Mouse (Mus musculus): Measurements from ENCODE around the gene Ttc30a1.
"Not testable (repeated sequence)": the region's sequence is repeated elsewhere in the genome, so short reads cannot be mapped to it uniquely, and the experiment has no call there.

Gene Ttc30a1

GRCm38 (mm10) chr2:75983091-75983490 is 1.3 kb upstream of the Ttc30a1 start:
- DNase-seq (ENCODE audit: low read depth, low spot score), result no peak

DNA sequence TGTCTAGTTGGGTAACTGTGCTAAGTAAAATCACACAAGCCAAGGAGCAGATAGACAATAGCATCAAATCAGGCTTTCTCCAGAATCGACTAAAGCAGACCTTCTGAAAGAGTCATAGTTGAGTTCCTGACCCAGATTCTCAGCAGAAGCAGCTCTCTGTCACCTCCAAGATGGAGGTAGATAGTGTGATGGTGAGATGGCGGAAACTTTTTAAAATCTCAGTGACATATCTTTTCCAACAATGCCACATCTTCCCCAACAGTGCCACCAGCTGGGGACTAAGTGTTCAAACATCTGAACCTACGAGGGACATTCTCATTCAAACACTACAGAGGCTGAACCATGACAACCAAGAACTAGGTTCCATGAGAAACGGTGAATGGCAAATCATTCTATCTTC is 859 bp upstream of the Ttc30a1 start:
- DNase-seq (ENCODE audit: low read depth, low spot score), result peak; percentile 14

- DNase-seq (ENCODE audit: low read depth, low spot score), result not testable (repeated sequence)
Observed at GRCm38 (mm10) chr2:75980933-75981439, 781 bp downstream of the Ttc30a1 start.

- peak; percentile 54 for DNase-seq (ENCODE audit: low read depth, low spot score)
Observed at GRCm38 (mm10) chr2:75977752-75978368, 3.9 kb downstream of the Ttc30a1 start, which contains the start of gene Ttc30a2. TSS of gene Ttc30a2 (minus strand) at chr2:75978170.

DNA sequence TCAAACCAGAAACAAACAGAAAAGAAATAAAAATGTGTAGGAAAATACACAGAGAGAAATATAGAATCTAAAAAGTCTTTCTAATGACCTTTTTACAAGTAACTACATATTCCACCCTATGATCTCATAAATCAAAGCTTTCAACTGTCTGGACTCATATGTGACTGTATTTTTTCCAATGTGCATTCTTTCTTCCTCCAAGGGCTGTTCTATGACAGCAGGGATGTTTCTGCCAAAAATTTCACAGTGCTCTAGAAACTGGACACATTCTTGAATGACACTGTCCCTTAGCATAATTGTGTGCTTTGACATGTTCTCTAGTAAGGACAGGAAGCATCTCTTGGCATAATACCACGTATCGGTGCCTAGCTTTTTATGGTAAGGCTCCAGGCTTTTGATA is 5.7 kb downstream of the Ttc30a1 start:
- DNase-seq (ENCODE audit: low read depth, low spot score), result not testable (repeated sequence)

- DNase-seq (ENCODE audit: low read depth, low spot score), result no peak
Observed at GRCm38 (mm10) chr2:75974131-75974530, 7.6 kb downstream of the Ttc30a1 start.

DNA sequence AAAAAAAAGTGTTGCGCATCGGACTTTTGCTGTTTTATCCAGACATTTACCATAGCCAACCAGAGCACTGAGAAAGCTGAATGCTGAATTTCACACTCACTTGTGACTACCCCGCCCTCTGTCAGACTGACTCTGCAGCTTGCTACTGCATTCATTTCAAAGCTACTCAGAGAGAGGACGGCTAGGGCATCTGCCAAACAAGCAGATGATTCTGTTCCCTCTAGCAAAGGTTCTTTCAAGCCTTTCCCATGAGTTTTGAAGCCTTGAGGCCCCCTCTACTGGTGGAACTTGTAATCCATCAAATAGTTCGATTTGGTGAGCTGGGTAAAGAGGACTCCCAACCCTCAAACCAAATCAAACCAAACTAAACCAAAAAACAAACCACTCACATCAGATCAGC is 16.8 kb downstream of the Ttc30a1 start:
- DNase-seq (ENCODE audit: low read depth, low spot score), result peak; percentile 85

DNA sequence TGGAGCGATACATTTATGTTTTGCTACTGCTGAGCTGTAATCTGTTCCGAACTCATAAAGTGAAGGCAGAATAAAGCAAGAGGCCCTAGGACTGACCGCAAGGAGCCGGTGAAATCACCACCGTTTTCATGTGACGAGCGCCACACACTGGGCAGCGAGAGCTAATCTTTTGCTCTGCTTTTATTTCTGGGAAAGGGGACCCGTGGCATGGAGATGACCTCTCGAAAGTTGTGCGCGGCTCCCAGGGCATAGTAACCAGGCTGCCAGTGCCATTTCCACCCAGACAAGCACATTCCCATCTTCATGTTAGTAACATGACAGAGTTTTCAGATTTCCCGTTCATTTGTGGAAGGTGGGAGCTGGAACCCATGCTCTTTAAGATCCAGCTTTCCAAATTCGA is 17.3 kb downstream of the Ttc30a1 start:
- DNase-seq (ENCODE audit: low read depth, low spot score), result peak; percentile 59

GRCm38 (mm10) chr2:75964051-75964450 is 17.7 kb downstream of the Ttc30a1 start:
- DNase-seq (ENCODE audit: low read depth, low spot score), result peak; percentile 10

DNA sequence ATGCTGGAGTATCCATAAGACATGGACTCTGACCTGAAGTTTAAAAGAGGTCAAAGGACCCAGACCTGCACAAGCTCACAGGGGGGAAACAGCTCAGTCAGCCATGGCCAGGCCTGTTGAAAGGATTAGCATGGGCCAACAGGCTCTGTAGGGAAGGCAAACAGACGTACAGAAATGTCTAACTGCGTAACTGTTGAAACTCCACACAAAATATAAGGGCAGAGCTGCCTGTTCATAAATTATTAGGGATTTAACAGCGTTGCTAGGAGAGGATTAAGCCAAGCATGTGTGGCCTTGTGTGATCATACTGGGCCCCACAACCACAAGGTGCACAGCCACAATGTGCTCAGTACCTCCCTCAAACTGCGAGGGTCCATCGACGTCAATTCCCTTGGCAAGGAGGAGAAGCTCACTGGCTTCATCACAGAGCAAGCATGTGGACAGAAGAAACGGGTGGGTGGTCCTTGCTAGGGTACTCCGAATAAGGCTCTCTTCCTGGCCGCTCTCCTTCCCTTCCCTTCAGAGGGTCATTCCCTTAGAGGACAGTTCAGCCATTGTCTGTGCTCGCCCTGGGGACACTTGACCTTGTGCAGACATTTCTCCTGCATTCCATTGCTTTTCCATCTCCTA is 18.4 kb downstream of the Ttc30a1 start:
- DNase-seq (ENCODE audit: low read depth, low spot score), result no peak

DNA sequence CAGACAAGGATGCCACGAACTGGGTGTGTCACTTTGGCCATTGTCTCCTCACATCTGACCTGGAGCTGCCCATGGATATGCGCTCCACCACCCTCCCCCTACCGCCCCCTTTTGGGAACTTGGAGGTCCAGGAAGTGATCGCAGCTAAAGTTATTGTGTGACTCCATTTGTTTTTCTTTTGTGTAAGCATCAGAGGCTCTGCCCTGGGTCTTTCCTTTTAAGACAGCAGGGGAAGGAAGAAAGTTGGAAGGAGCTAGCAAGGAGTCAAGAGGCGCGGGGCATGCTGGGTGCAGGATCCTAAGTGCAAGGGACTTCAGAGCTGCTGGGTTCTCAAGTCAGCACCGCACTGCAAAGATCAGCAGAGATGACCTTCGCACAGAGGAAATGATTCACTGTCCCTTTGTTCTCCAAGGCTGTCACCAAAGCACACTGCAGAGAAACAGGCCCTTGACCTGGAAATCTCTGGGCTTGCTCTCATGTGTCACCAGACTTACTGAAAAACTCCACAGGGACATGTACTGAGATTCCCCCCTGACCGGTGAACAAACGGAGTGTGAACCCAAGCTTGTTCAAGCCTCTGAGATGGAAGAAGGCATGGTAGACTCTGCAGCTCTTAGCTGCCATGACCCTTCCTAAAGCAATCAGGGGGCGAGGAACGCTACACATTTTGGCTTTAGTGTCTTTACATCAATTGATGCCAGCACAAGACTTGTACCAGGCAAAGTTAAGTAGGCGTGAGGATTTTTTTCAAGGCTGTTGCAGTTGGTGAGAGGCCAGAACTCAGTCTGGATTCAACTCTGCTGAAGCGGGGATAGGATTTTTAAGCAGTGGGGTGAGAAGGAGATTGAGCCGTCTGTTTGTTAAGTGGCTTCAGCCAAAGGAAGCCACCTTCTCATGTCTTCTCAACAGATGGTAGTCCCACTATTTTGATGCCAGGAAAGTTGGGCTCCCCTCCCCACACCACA is 21.1 kb downstream of the Ttc30a1 start:
- DNase-seq (ENCODE audit: low read depth, low spot score), result peak; percentile 7

GRCm38 (mm10) chr2:75959850-75960365 is 21.9 kb downstream of the Ttc30a1 start:
- DNase-seq (ENCODE audit: low read depth, low spot score), result no peak

GRCm38 (mm10) chr2:75959183-75959849 is 22.5 kb downstream of the Ttc30a1 start:
- no peak for DNase-seq (ENCODE audit: low read depth, low spot score)

DNA sequence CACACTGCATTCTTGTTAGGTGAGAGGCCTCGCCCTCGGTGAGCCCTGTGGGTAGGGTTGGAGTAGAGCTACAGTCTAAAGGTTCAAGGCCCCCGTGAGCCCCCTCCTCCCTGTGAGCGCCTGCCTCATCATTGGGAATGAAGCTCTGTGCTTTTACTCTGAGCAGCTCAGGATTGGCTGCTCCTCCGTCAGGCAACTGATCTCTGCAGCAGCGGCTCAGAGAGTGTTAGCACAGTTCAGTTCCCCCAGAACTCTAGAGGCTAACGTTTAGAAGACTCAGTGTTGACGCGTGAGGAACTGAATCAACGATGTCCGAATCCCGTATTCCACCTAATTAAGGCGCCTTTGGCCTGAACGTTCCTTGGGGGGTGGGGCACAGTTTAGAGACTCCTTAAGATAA is 26.1 kb downstream of the Ttc30a1 start:
- DNase-seq (ENCODE audit: low read depth, low spot score), result no peak

DNA sequence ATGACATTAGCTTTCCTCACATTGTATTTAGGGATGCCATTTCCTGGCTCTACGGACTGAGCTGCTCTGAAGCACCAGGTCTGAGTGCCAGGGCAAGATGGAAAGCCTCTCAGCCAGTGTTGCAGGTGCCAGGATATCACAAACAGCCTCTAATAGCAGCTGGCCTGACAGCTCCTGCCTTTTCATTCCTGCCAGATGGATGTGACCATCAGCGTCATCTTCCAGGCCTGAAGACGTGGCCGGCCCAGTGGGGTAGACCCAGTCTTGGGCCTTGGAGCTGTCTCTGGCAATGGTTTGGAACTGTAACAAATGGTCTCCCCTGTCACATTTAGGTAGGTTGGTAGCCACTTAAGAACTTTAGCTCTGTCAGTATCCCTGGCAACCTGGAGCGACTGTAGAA is 28.4 kb downstream of the Ttc30a1 start:
- DNase-seq (ENCODE audit: low read depth, low spot score), result no peak

DNA sequence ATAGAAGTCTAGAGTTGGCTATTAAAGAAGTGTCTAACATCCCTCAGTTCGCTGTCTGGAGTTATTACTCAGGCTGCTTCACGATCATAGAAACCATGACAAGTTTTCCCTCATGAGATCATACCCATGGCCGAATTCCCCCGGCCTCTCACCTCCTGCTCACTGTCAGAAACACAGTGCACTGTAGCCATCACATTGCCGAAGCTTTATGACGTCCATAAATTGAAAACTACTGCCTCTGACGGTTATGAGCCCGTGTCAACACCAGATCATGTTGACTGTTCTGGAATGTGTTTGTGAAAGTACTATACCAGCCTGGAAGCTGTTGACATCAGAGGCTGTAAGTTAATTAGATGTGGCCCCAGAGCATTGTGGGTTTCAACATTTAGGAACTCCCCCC is 31.1 kb downstream of the Ttc30a1 start:
- DNase-seq (ENCODE audit: low read depth, low spot score), result no peak

- DNase-seq (ENCODE audit: low read depth, low spot score), result peak; percentile 91
Observed at GRCm38 (mm10) chr2:75938117-75939063, 43.4 kb downstream of the Ttc30a1 start, which contains the start of gene Ttc30b. TSS of gene Ttc30b (minus strand) at chr2:75938585.

- DNase-seq (ENCODE audit: low read depth, low spot score), result peak; percentile 11
Observed at GRCm38 (mm10) chr2:75937520-75938116, 44.1 kb downstream of the Ttc30a1 start.

DNA sequence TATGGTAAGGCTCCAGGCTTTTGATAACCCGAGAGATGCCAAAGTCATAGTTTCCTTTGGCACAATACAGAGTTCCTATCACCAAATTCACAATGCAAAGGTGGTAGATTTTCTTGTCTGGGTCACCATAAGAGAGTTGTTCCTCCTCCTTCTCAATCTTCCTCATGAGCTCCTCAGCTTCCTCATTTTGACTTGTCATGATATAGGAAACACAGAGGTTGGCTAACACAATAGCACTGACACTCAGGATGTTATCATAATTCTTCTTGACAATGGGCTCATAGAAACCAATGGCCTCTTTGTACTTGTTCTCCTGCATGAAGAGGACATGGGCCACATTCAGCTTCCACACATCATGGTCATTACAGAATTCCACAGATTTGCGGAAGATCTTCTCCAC is 45.1 kb downstream of the Ttc30a1 start:
- DNase-seq (ENCODE audit: low read depth, low spot score), result not testable (repeated sequence)

DNA sequence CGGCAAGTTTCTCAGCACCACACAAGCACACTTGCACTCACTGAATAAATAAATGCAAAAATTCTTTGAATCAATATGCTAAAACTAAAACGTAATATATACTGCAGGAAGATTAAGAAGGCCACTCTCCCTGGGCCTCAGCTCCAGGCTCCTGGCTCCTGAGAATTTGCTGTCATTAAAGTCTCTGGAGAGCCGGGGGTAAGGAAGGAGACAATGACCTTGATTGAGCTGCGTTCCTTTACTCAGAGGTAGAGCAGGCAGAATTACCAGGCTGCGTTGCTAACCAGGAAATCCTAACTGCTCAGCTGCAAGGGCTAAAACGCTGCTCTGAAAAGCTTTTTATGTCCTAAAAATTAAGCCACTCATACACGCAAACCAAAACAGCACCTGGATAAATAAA is 48.2 kb downstream of the Ttc30a1 start:
- DNase-seq (ENCODE audit: low read depth, low spot score), result no peak
